Mouse (Mus musculus): ENCODE data around the gene Diablo.

DNA sequence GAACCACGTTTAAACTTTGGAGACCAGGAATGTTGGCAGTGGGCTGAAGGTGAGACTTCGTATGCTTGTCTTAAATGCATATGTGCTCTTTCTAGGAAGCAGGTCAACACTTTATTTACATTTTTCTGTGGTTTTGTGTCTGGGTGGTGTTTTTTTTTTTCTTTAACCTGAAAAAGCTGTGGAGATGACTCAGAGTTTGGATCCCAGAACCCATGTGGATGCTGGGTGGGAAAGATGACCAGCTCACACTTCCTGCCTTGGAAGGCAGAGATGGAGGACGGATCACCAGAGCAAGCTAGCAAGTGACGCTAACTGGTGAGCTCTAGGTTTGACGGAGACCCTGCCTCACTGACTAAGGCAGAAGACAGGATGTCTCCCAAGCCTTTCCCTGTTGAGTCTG lies 9.1 kb downstream of the Diablo start:
- TF ChIP-seq CTCF (IDR thresholded peaks at IDR 0.05; ENCODE audit: borderline replicate concordance, insufficient read depth, low read length): no peak
- TF ChIP-seq POLR2A (IDR thresholded peaks at IDR 0.05; ENCODE audit: low read depth, low read length): no peak

Data from embryonic fibroblast, embryonic 13.5 days (primary cell).